Mouse (Mus musculus) ovary, postnatal 10 days (tissue): ENCODE results near the gene Eng.

Experiments used
- DNase-seq: peaks from one replicate; pipeline ENCODE4 v3.0.0; 2022; ENCODE audit warnings: low spot score

Eng gene

GRCm38 (mm10) chr2:32624111-32624748 lies 22.2 kb upstream of the Eng start:
- no peak for DNase-seq

GRCm38 (mm10) chr2:32625212-32625872 lies 21.1 kb upstream of the Eng start:
- no peak for DNase-seq

- DNase-seq = no peak
These were observed 20.3 kb upstream of the Eng start for GRCm38 (mm10) chr2:32625873-32626694.

- DNase-seq = no peak
These were observed 18.9 kb upstream of the Eng start for GRCm38 (mm10) chr2:32627266-32628043.

GRCm38 (mm10) chr2:32628044-32628550 lies 18.3 kb upstream of the Eng start:
- no peak for DNase-seq

GRCm38 (mm10) chr2:32628729-32629128 lies 17.7 kb upstream of the Eng start:
- no peak for DNase-seq

GRCm38 (mm10) chr2:32629276-32629976 lies 17.0 kb upstream of the Eng start:
- no peak for DNase-seq

GRCm38 (mm10) chr2:32630036-32630435 lies 16.4 kb upstream of the Eng start:
- no peak for DNase-seq

GRCm38 (mm10) chr2:32631046-32631445 lies 15.3 kb upstream of the Eng start:
- no peak for DNase-seq

- DNase-seq = peak; percentile 70
These were observed 14.5 kb upstream of the Eng start for GRCm38 (mm10) chr2:32631737-32632394.

GRCm38 (mm10) chr2:32633660-32634059 lies 12.7 kb upstream of the Eng start:
- no peak for DNase-seq

GRCm38 (mm10) chr2:32634277-32635105 lies 11.9 kb upstream of the Eng start:
- DNase-seq = no peak

- DNase-seq = no peak
These were observed 9.8 kb upstream of the Eng start for GRCm38 (mm10) chr2:32636617-32637016.

- no peak for DNase-seq
These were observed 8.6 kb upstream of the Eng start for GRCm38 (mm10) chr2:32637778-32638281.

- no peak for DNase-seq
These were observed 6.8 kb upstream of the Eng start for GRCm38 (mm10) chr2:32639632-32640031.

- no peak for DNase-seq
These were observed 5.8 kb upstream of the Eng start for GRCm38 (mm10) chr2:32640550-32641051.

GRCm38 (mm10) chr2:32641810-32642209 lies 4.6 kb upstream of the Eng start:
- no peak for DNase-seq

GRCm38 (mm10) chr2:32642813-32643212 lies 3.6 kb upstream of the Eng start:
- DNase-seq = no peak

GRCm38 (mm10) chr2:32644083-32644482 lies 2.3 kb upstream of the Eng start:
- DNase-seq = no peak
